Mouse (Mus musculus) embryonic facial prominence, embryonic 11.5 days (tissue): Measurements from ENCODE around the gene Gm9736. TPM values are rescaled to one million over a fixed set of nuclear protein-coding genes. Genes with fewer than 3 reads are reported as not detected.
"Not testable (repeated sequence)": the region's sequence is repeated elsewhere in the genome, so short reads cannot be mapped to it uniquely, and the experiment has no call there.

ENCODE experiments used
- ATAC-seq: fragments of 200-750 bp; cut with Nextera tagmentation; replicated peaks from 2 replicates; pipeline ENCODE4 v1.8.0; 2017; ENCODE audit warnings: low read depth; ENCODE audit not compliant: insufficient number of reproducible peaks, low FRiP score, low TSS enrichment
- DNase-seq: peaks from one replicate; pipeline ENCODE4 v3.0.0-alpha.2; 2015; ENCODE audit warnings: low spot score
- H3K27ac ChIP-seq: fragments of 300-500 bp; sonication (generic); replicated peaks from 2 replicates; pipeline ENCODE4 v1.5.1; 2014; ENCODE audit warnings: mild to moderate bottlenecking, low read depth, low read length, control low read depth
- H3K27me3 ChIP-seq: fragments of 300-500 bp; sonication (generic); 2 replicates; pipeline ENCODE4 v1.6.1; 2014; ENCODE audit warnings: mild to moderate bottlenecking, low read length, moderate library complexity, mixed read lengths; ENCODE audit not compliant: control insufficient read depth, insufficient read depth
- H3K36me3 ChIP-seq: fragments of 300-500 bp; sonication (generic); replicated peaks from 2 replicates; pipeline ENCODE4 v1.6.1; 2014; ENCODE audit warnings: low read depth, mild to moderate bottlenecking, low read length, moderate library complexity, mixed read lengths; ENCODE audit not compliant: control insufficient read depth, insufficient read depth
- H3K4me1 ChIP-seq: fragments of 300-500 bp; sonication (generic); 2 replicates; pipeline ENCODE4 v1.6.1; 2014; ENCODE audit warnings: low read length, mixed read lengths; ENCODE audit not compliant: control insufficient read depth, insufficient read depth
- H3K4me2 ChIP-seq: fragments of 300-500 bp; sonication (generic); 2 replicates; pipeline ENCODE4 v1.6.1; 2014; ENCODE audit warnings: low read depth, mild to moderate bottlenecking, control low read depth, low read length, moderate library complexity
- H3K4me3 ChIP-seq: fragments of 300-500 bp; sonication (generic); 2 replicates; pipeline ENCODE4 v1.5.1; 2014; ENCODE audit warnings: low read depth, low read length, control low read depth
- H3K9ac ChIP-seq: fragments of 300-500 bp; sonication (generic); replicated peaks from 2 replicates; pipeline ENCODE4 v1.6.1; 2014; ENCODE audit warnings: mild to moderate bottlenecking, control low read depth, low read length
- H3K9me3 ChIP-seq: fragments of 300-500 bp; sonication (generic); replicated peaks from 2 replicates; pipeline ENCODE4 v1.6.1; 2016; ENCODE audit warnings: mild to moderate bottlenecking, low read length, inconsistent platforms, mixed read lengths; ENCODE audit not compliant: control insufficient read depth
- WGBS: fragments of 180-500 bp; shearing (Covaris S2); extraction: QIAGEN DNeasy Blood & Tissue Kit; methylation state at CpG from one replicate; pipeline ENCODE4 v1.1.7; 2014; 5-methylcytosine and 5-hydroxymethylcytosine counted together
- polyA plus RNA-seq: library from polyadenylated mRNA; unstranded; fragments of >200 nt; fragmentation: Nextera tagmentation; extraction: Ambion mirVana; gene quantifications from 2 replicates; pipeline ENCODE4 v1.2.1, GENCODE M21; 2014

Gm9736 gene
- polyA plus RNA-seq, 1 experiment from 2014 or later, result not detected

- H3K9ac ChIP-seq, H3K4me3 ChIP-seq, H3K4me1 ChIP-seq, H3K36me3 ChIP-seq, H3K4me2 ChIP-seq, H3K27ac ChIP-seq, H3K27me3 ChIP-seq, H3K9me3 ChIP-seq, ATAC-seq, DNase-seq: not testable (repeated sequence)
- WGBS, result 82% methylated on average over 1 of the region's 1 CpGs
These were observed 468 bp downstream of the Gm9736 start for GRCm38 (mm10) chr10:77750686-77751085.

DNA sequence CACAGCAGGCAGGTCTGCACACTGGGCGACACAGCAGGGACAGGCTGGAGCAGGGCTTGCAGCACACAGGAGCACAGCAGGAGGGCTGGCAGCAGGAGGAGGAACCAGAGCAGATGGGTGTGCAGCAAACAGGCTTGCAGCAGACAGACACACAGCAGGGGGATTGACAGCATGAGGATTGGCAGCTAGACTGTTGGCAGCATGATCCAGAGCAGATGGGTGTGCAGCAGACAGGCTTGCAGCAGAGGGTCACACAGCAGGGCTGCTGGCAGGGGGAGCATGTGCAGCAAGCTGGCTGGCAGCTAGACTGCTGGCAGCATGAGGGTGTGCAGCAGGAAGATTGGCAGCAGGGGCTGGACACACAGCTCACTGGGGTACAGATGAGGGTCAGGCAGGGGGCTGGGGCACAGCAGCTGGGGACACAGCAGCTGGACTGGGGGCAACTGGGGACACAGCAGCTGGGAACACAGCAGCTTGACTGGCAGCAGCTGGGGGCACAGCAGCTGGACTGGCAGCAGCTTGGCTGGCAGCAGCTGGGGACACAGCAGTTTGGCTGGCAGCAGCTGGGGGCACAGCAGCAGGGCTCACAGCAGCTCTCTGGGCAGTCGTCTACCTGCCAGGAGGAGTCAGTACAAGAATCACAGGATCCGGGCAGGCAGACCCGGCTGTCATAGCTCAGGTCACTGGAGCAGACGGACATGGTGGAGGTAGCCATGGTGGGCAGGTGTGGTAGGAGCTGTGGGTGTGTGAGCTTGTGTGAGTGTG lies 9.0 kb downstream of the Gm9736 start, which contains the start of gene Gm18596:
TSS of gene Gm18596 (minus strand) at position 715 of the 765 bp plus-strand sequence.
- H3K36me3 ChIP-seq, H3K4me2 ChIP-seq, H3K4me1 ChIP-seq, H3K9ac ChIP-seq, ATAC-seq, H3K4me3 ChIP-seq, DNase-seq, H3K27me3 ChIP-seq, H3K27ac ChIP-seq, H3K9me3 ChIP-seq: not testable (repeated sequence)
- 52% methylated on average over 4 of the region's 5 CpGs for WGBS

DNA sequence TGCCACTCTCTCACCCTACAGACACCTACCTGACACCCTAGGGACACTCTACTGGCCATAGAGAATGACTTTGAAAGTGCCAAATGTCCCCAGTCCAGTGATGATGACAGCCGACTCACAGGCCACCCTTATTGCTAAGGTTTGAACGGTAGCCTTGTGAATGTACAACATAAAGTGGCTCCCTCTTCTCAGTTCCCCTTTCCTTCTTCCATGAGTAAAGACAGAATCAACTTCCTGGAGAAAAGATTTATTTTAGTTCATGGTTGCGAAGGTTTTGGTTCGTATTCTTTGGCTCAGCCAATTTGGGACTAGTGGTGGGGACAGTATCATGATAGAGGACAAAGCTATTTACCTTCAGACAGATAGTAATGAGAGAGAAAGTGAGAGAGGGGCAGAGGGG lies 12.2 kb downstream of the Gm9736 start:
- no peak overlapping the region for H3K4me2 ChIP-seq
- ATAC-seq (no peak), DNase-seq (no peak)
- 86% methylated on average over 4 of the region's 4 CpGs for WGBS
- no peak overlapping the region for H3K9ac ChIP-seq
- no peaks in the 10 kb centered on the region for H3K9me3 ChIP-seq
- no peak overlapping the region for H3K27ac ChIP-seq
- no peaks in the 10 kb centered on the region for H3K27me3 ChIP-seq
- H3K4me1 ChIP-seq, result no peaks in the 10 kb centered on the region
- no peaks in the 10 kb centered on the region for H3K36me3 ChIP-seq
- no peak overlapping the region for H3K4me3 ChIP-seq

GRCm38 (mm10) chr10:77735928-77736327 lies 15.2 kb downstream of the Gm9736 start:
- no peak overlapping the region for H3K27ac ChIP-seq
- no peak overlapping the region for H3K4me3 ChIP-seq
- no peak overlapping the region for H3K9ac ChIP-seq
- H3K36me3 ChIP-seq, result no peaks in the 10 kb centered on the region
- 100% methylated on average over 1 of the region's 1 CpGs for WGBS
- DNase-seq (no peak), ATAC-seq (no peak)
- H3K27me3 ChIP-seq, result no peaks in the 10 kb centered on the region
- H3K9me3 ChIP-seq, result no peaks in the 10 kb centered on the region
- no peaks in the 10 kb centered on the region for H3K4me1 ChIP-seq
- H3K4me2 ChIP-seq, result no peak overlapping the region

GRCm38 (mm10) chr10:77729241-77729640 lies 21.9 kb downstream of the Gm9736 start:
- Histone ChIP-seq H3K4me2 (no peak overlapping the region), H3K4me1 (no peaks in the 10 kb centered on the region), H3K27ac (no peak overlapping the region), H3K9ac (no peak overlapping the region), H3K36me3 (no peaks in the 10 kb centered on the region), H3K27me3 (no peaks in the 10 kb centered on the region), H3K4me3 (no peak overlapping the region), H3K9me3 (no peaks in the 10 kb centered on the region)
- WGBS, result 60% methylated on average over 4 of the region's 4 CpGs
- DNase-seq, result no peak
- ATAC-seq, result no peak

GRCm38 (mm10) chr10:77728280-77728679 lies 22.9 kb downstream of the Gm9736 start:
- no peak for DNase-seq
- no peak overlapping the region for H3K9ac ChIP-seq
- H3K4me1 ChIP-seq, result no peaks in the 10 kb centered on the region
- H3K4me3 ChIP-seq, result no peak overlapping the region
- no peak overlapping the region for H3K4me2 ChIP-seq
- no peak overlapping the region for H3K27ac ChIP-seq
- no peak for ATAC-seq
- H3K27me3 ChIP-seq, result no peaks in the 10 kb centered on the region
- 59% methylated on average over 4 of the region's 4 CpGs for WGBS
- H3K9me3 ChIP-seq, result no peaks in the 10 kb centered on the region
- no peaks in the 10 kb centered on the region for H3K36me3 ChIP-seq

- Histone ChIP-seq H3K4me3 (no peak within 1 kb of the TSS), H3K27me3 (no peaks in the 10 kb centered on the region), H3K4me2 (no peak within 1 kb of the TSS), H3K27ac (no peak within 1 kb of the TSS), H3K9me3 (no peaks in the 10 kb centered on the region), H3K36me3 (no peaks in the 10 kb centered on the region), H3K4me1 (no peaks in the 10 kb centered on the region), H3K9ac (no peak within 1 kb of the TSS)
- ATAC-seq (no peak), DNase-seq (no peak)
- WGBS, result 39% methylated on average over 3 of the region's 3 CpGs
These were observed 25.0 kb downstream of the Gm9736 start, which contains the start of gene Gm10100 for GRCm38 (mm10) chr10:77726186-77726585. Gene Gm10100, plus strand, starts transcription at chr10:77726486.

- Histone ChIP-seq H3K4me3 (no peak overlapping the region), H3K9me3 (no peaks in the 10 kb centered on the region), H3K27me3 (no peaks in the 10 kb centered on the region), H3K36me3 (no peaks in the 10 kb centered on the region), H3K4me1 (no peaks in the 10 kb centered on the region), H3K9ac (no peak overlapping the region), H3K27ac (no peak overlapping the region), H3K4me2 (no peak overlapping the region)
- no peak for ATAC-seq
- WGBS, result 76% methylated on average over 8 of the region's 8 CpGs
- DNase-seq, result no peak
These were observed 26.3 kb downstream of the Gm9736 start for GRCm38 (mm10) chr10:77724855-77725254.
